Mouse (Mus musculus) gastrocnemius, adult 2 months (tissue): ENCODE measurements around the gene Sfr1. TPM values are rescaled to one million over a fixed set of nuclear protein-coding genes. Genes with fewer than 3 reads are reported as not detected.
A peak's percentile ranks its signal among the peaks of the same experiment; 100 is the strongest.

Experiments used
- DNase-seq: peaks from one replicate; pipeline ENCODE4 v3.0.0; 2022
- H3K27ac ChIP-seq: fragments of 200-600 bp; 2 replicates; pipeline ENCODE4 v1.8.1; 2022; ENCODE audit warnings: mild to moderate bottlenecking
- H3K4me3 ChIP-seq: fragments of 200-600 bp; 2 replicates; pipeline ENCODE4 v1.8.1; 2022; ENCODE audit warnings: mild to moderate bottlenecking, moderate library complexity
- CTCF ChIP-seq: fragments of 200-600 bp; IDR thresholded peaks from 2 replicates; pipeline ENCODE4 v1.8.1; 2022; ENCODE audit warnings: antibody characterized with exemption, mild to moderate bottlenecking, moderate library complexity
- intact Hi-C: fragments of 180-260 bp; cut with DNase I; formaldehyde crosslinking; loops from one replicate; pipeline ENCODE4 v1.15.1; 2025
- long read RNA-seq, 2 experiments: library from polyadenylated mRNA; stranded (forward); transcript quantifications; one replicate each; pipeline ENCODE4 v2.0.0; 2021
- total RNA-seq, 2 experiments: library from RNA; stranded (reverse); gene quantifications; 2 replicates each; pipeline ENCODE4 v1.2.3; 2021

Gene Sfr1
- total RNA-seq: 10 to 100 TPM; 80.3 to 85.3 TPM
- long read RNA-seq, experiment 1, transcript Sfr1-201 (4 exons, 1,657 nt): major isoform, 89 of 168 reads
- long read RNA-seq, experiment 1, partial matches to known transcripts: 4 of 168 reads
- long read RNA-seq, experiment 1, other reads (novel, unspliced or antisense): 75 of 168 reads
- long read RNA-seq, experiment 2, transcript Sfr1-201 (4 exons, 1,657 nt): major isoform, 89 of 165 reads
- long read RNA-seq, experiment 2, partial matches to known transcripts: 3 of 165 reads
- long read RNA-seq, experiment 2, other reads (novel, unspliced or antisense): 73 of 165 reads

DNA sequence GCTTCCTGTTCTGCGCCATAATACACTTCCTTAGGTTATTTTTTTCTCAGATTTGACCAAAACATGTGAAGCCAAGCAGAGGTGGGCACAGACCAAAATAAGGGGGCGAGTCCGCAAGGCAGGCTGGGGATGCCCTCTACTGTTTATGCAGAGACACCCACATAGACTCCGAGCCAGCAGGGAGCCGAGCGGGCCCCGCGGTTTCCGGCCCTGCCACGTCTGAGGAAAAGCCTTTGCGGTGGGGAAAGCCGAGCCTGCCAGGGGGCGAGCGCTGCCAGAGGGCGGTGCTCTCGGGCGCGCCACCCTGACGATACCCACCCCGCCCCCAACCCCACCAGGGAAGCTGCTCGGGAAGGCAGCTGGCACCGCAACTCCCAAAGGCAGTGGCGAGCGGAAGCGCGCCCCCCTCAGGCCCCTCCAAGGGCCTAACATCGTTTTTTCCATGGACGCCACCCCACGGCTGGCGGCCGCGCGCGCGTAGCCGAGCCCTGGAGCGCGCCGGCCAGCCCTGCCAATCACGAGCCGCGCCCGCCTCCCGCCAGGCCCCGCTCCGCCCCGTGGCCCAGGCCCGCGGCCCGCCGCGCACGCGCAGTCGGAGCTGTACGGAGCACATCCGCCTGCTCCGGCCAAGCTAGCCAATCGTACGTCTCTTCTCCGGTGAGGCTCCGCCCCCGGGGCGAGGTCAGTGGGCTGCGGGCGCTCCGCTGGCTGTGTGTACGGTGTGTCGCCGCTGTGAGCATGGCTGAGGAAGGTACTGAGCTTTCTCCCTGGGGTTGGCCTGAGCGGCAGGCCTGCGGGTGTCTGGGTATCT, at the start of gene Sfr1:
Gene Sfr1 (plus strand): TSS at position 612 of the 811 bp plus-strand sequence.
- peak; percentile 100 for DNase-seq
- TF ChIP-seq CTCF: peak; percentile 61
- intact Hi-C loops: loop anchor here (2.0 to 5.0 kb wide), 4 partner anchors 59 to 224 kb away; partner anchors contain the start of gene Slk
- H3K4me3 ChIP-seq: peak within 1 kb of the TSS; percentile 92
- peak within 1 kb of the TSS; percentile 99 for H3K27ac ChIP-seq

DNA sequence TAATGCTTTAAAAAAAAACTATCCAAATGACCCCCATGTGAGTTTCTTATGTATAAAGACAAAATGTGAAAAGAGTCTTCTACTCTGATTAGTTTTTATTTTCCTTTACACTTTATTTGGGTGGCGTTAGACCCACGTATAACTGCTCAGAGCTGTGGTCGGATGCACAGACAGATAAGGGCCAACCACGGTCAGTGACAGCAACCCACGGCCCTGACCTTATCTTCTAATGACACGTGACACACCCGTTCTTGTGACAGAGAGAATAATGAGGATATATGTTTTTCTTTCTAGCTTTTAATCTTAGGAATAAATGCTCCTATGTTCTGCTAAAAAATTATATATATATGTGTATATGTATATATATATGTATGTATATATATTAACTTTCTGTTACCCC, 41.9 kb upstream of the Sfr1 start:
- Histone ChIP-seq H3K4me3 (no peak overlapping the region), H3K27ac (no peak overlapping the region)
- DNase-seq: no peak
- intact Hi-C loops: no loop called here
- TF ChIP-seq CTCF: no peak

DNA sequence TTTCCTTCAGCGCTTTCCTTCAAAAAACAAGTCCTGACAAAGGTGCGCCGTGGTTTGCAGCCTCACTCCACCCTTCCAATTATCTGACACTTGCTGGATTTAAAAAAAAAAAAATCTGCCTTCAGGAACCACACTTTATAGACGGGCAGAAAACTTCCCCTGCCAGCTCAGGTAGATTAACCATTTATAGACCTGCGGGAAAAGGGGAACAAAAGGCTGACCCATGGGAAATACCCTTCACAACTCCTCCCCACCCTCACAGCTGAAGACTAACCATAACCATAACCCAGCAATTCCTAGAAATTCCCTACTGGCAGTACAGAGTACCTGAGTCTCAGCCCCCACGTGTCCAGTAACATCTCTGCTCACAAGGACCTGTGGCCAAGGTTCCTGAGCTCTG, 39.5 kb upstream of the Sfr1 start, which contains the start of gene Col17a1:
Gene Col17a1 (minus strand): TSS at position 101 of the 400 bp plus-strand sequence.
- intact Hi-C loops: no loop called here
- no peak for DNase-seq
- no peak within 1 kb of the TSS for H3K27ac ChIP-seq
- no peak for TF ChIP-seq CTCF
- H3K4me3 ChIP-seq: no peak within 1 kb of the TSS

DNA sequence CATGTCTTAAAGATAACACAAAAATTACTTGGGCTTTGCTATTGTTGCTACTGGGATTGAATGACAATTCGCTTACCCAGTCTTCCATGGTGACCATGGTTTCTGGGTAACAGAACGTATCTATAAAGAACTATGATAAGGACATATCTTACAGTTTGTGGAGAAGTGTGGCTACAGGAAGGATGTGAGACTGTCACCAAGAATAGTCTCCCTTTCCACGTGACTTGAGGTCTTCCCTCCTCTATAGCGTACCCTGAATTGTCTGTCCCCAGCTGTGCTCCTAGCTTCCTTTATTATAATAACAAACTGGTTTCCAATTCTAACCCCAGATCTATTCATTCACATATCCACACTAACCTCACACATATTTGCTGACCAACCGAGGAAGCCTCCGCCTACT, 35.8 kb upstream of the Sfr1 start:
- no peak for DNase-seq
- TF ChIP-seq CTCF: no peak
- intact Hi-C loops: no loop called here
- H3K4me3 ChIP-seq: no peak overlapping the region
- no peak overlapping the region for H3K27ac ChIP-seq

DNA sequence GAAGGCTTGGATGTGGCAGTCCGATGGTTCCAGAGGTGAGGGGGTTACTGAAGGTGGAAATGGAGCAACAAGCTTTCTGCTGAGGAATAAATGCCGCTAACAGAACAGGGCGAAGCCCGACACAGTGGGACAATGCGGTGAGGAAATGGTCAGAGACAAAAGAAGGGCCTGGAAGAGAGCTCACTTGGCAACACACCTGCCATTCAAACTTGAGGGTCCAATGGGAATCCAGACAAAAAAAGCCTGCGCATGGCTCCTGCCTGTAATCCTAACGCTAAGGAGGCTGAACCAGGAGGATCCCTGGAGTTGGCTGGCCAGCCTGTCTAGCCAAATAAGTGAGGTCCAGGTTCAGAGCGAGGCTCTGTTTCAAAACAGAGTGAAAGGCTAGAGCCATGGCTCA, 35.1 kb upstream of the Sfr1 start:
- intact Hi-C loops: no loop called here
- Histone ChIP-seq H3K4me3 (no peak overlapping the region), H3K27ac (no peak overlapping the region)
- no peak for TF ChIP-seq CTCF
- DNase-seq: no peak

DNA sequence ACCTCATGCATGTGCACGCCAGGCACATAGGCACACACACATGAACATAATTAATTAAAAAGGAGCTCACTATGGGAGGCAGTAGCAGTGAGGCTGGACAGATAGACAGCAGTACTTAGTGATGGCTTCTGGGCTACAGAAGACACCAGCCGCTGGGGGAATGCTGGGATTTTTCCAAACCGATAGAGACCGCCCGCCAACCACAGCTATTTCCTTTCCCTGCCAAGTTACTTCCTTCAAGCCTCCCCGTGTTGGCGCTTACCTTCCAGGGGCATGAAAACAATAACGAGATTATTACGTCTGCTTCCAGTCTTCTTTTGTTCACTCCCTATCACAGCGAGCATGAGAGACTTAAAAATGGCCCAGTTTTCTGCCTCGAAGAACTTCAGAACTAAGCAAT, 34.4 kb upstream of the Sfr1 start:
- TF ChIP-seq CTCF: no peak
- no peak for DNase-seq
- intact Hi-C loops: no loop called here
- H3K27ac ChIP-seq: no peak overlapping the region
- no peak overlapping the region for H3K4me3 ChIP-seq

DNA sequence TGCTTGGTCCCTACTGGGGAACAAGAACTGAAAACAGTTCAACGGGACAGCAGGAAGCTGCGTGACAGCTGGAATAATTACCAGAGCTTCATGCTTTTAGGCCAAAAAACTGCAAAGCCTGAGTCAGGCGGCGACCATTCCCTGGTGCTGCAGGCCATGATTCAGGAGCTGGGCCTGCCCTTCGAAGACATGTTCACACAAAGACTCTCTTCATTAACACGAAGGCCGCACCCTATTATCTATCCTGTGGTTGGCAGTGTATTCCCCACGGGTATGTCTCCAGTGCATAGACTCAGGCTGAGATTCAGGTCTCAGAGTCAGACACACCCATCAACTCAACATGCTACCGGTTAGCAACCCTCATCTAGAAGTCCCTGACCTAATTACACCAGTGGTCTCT, 33.2 kb upstream of the Sfr1 start:
- TF ChIP-seq CTCF: no peak
- intact Hi-C loops: no loop called here
- Histone ChIP-seq H3K4me3 (no peak overlapping the region), H3K27ac (no peak overlapping the region)
- DNase-seq: no peak

DNA sequence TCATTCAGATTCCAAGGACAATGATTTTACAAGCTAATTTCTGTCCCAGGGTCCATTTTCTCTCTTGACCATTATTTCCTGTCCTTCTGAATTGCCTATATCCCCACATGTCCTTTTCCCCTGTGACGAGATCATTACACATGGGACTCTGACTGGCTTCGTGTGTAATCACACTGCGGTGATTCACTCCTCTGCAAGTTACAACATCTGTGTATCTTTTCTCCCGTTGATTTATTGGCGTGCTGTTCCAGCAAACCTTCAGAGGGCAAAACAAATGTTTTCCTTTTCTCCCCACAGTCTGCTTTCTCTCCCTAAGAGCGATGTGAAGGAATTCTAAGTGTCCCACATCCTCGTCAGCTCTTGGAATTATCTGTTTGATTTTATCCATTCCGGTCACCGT, 31.7 kb upstream of the Sfr1 start:
- DNase-seq: no peak
- intact Hi-C loops: no loop called here
- no peak overlapping the region for H3K4me3 ChIP-seq
- TF ChIP-seq CTCF: no peak
- no peak overlapping the region for H3K27ac ChIP-seq

DNA sequence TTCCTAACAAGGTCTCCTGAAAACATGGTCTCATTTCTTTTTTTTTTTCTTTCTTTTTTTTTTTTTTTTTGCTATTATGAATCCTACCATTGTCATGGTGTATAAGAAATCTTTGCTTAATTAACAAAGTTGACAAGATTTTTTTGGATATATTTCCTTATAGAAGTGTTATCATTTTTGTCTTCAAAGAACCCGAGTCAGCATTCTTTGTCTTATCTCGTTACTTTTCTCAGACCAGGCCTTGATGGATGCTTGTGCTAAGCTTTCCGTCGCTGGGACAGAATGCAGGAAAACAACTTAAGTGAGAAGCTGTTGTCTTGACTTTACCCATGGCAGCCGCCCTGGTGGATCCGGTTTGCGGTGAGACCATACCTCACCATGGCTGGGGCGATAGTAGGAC, 31.0 kb upstream of the Sfr1 start:
- no peak for TF ChIP-seq CTCF
- Histone ChIP-seq H3K27ac (no peak overlapping the region), H3K4me3 (no peak overlapping the region)
- DNase-seq: no peak
- intact Hi-C loops: no loop called here

DNA sequence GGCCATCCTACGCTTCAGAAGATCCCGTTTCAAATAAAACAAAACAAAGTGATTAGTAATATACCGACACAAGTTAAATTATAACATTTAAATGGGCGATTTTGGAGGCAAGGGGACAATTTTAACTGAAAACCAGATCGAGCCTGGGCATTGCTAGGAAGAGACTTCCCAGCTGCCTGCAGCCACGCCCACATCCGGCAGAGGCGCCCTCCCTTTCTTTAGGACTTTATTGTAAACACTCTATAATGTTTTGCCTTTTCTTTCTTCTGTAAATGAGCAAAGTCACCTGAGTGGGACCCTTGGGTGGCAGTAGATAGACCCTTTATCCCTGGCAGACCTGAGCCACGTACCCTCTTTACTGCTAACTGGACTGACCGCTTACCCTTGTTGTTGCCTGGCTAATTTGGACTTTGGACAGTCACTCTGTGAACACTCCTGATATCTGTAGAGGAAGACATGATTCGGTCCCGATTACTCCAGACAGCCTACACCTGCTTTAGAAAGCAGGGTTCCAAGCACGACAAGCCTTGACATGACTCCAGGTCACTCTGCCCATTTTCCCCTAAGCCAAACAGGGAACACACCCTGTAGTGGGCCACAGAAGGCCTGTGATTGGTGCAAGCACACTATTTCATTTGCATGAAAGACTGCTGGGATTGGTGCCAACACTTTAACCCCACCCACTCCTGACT, 26.3 kb upstream of the Sfr1 start:
- Histone ChIP-seq H3K27ac (no peak overlapping the region), H3K4me3 (no peak overlapping the region)
- intact Hi-C loops: no loop called here
- no peak for TF ChIP-seq CTCF
- DNase-seq: no peak

DNA sequence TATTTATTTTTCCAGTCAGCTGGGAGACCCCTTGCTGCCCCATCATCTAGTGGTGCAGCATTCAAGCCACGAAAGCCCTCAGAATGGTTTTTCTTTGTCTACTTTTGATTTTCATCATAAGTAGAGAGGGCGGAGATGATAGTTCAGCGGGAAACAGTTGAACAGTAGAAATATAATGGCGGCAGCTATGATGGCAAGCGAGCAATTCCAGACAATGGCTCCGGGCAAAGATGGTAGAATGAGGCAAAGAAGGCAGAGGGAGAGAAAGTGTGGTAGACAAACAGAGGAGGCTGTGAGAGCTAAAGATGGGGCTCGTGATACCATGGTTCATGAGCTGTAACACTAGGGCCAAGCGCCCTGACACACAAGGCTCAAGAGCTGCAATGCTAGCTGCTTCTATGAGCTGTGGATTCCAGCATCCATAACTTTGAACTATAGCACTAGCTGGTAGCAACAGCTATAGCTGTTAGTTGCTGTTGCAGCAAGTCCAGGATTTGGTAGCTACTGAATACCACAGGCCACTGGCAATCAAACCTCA, 25.6 kb upstream of the Sfr1 start:
- no peak for DNase-seq
- TF ChIP-seq CTCF: no peak
- Histone ChIP-seq H3K4me3 (no peak overlapping the region), H3K27ac (no peak overlapping the region)
- intact Hi-C loops: no loop called here

DNA sequence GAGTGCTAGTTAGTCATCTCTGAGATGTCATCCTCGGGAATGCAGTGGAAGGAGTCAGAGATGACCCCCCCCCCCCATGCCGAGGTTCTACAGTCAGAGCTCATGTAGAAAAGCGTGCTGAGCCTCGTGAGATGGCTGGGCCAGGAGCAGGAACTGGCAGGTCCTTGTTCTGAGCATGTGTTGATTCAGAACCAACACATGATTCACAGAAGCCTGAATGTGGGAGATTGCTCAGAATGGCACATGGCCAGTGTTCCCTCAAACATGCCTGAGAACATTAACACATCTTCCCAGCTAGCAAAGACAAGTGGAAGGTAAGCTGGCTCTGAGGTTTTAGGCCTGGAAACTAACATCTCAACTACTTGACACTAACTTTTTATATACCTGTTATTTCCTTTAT, 21.1 kb upstream of the Sfr1 start:
- no peak overlapping the region for H3K4me3 ChIP-seq
- no peak for TF ChIP-seq CTCF
- intact Hi-C loops: no loop called here
- H3K27ac ChIP-seq: no peak overlapping the region
- DNase-seq: no peak

DNA sequence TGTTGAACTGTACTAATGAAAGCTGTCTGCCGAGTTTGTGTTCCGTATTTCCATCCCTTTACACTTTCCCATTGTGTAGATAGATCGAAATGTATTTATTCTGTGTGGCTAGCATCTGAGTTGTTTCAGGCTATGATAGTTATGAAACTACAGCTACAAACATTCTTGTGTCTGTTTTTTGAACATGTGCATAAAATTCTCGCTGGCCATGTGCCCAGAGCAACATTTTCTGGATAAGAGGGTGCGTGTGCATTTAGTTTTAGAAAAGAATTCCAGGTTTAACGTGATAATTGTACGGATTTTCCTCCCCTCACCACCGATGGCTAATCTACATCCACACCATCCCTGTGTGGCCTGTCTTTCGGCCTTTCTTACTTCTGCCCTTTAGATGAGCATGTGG, 18.0 kb upstream of the Sfr1 start:
- TF ChIP-seq CTCF: no peak
- DNase-seq: no peak
- intact Hi-C loops: no loop called here
- Histone ChIP-seq H3K4me3 (no peak overlapping the region), H3K27ac (no peak overlapping the region)
